Mouse (Mus musculus) embryonic facial prominence, embryonic 10.5 days (tissue): ENCODE results near the gene Pafah2. TPM values are rescaled to one million over a fixed set of nuclear protein-coding genes. Genes with fewer than 3 reads are reported as not detected.

Experiments used
- DNase-seq: peaks from one replicate; pipeline ENCODE4 v3.0.0-alpha.2; 2017; ENCODE audit warnings: low spot score
- H3K27ac ChIP-seq: fragments of 300-500 bp; sonication (generic); replicated peaks from 2 replicates; pipeline ENCODE4 v1.5.1; 2016; ENCODE audit warnings: mild to moderate bottlenecking
- H3K27me3 ChIP-seq: fragments of 300-500 bp; sonication (generic); replicated peaks from 2 replicates; pipeline ENCODE4 v1.6.1; 2016; ENCODE audit warnings: low read depth, mild to moderate bottlenecking; ENCODE audit not compliant: poor library complexity, severe bottlenecking
- H3K36me3 ChIP-seq: fragments of 300-500 bp; sonication (generic); replicated peaks from 2 replicates; pipeline ENCODE4 v1.6.1; 2016; ENCODE audit warnings: mild to moderate bottlenecking, moderate library complexity
- H3K4me1 ChIP-seq: fragments of 300-500 bp; sonication (generic); 2 replicates; pipeline ENCODE4 v1.6.1; 2016
- H3K4me3 ChIP-seq: fragments of 300-500 bp; sonication (generic); 2 replicates; pipeline ENCODE4 v1.5.1; 2016; ENCODE audit warnings: mild to moderate bottlenecking, moderate library complexity
- H3K9me3 ChIP-seq: fragments of 300-500 bp; sonication (generic); 2 replicates; pipeline ENCODE4 v1.6.1; 2016; ENCODE audit warnings: mild to moderate bottlenecking
- WGBS: fragments of 180-500 bp; shearing (Covaris S2); methylation state at CpG from one replicate; pipeline ENCODE4 v1.1.7; 2016; 5-methylcytosine and 5-hydroxymethylcytosine counted together
- microRNA-seq: library from miRNA; unstranded; fragments of <30 nt; microRNA quantifications from one replicate; pipeline ENCODE4, GENCODE M21; 2017
- polyA plus RNA-seq: library from polyadenylated mRNA; unstranded; fragments of >200 nt; fragmentation: Nextera tagmentation; extraction: Ambion mirVana; gene quantifications from 2 replicates; pipeline ENCODE4 v1.2.1, GENCODE M21; 2016

Gene Pafah2
- polyA plus RNA-seq, 1 experiment from 2014 or later, result 7.0 TPM

DNA sequence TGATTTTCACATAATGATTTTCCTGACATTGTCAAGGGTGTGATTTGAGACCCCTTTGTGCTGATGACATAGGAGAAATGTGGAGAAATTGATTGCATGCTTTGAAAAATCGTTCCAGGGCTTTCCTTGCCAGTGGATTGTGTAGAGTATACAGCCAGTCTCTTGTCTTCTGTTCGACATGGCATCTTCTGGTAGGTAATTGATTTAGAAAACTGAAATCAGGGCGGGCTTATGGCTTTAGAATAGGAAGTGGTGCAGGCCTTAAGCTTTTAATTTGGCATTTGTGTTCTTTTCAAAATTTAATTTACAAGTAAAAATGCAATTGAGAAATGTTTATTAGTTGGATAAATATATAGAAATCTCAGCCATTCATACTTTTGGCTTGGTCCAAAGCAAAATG is 73.9 kb downstream of the Pafah2 start:
- H3K27me3 ChIP-seq, result peaks cover 20% of the 10 kb centered on the region
- peak overlapping the region; percentile 99 for H3K27ac ChIP-seq
- peaks cover 44% of the 10 kb centered on the region for H3K36me3 ChIP-seq
- no peak for DNase-seq
- no peaks in the 10 kb centered on the region for H3K9me3 ChIP-seq
- H3K4me3 ChIP-seq, result peak overlapping the region; percentile 99
- H3K4me1 ChIP-seq, result peaks cover 39% of the 10 kb centered on the region
- WGBS, result 80% methylated on average over 3 of the region's 3 CpGs

DNA sequence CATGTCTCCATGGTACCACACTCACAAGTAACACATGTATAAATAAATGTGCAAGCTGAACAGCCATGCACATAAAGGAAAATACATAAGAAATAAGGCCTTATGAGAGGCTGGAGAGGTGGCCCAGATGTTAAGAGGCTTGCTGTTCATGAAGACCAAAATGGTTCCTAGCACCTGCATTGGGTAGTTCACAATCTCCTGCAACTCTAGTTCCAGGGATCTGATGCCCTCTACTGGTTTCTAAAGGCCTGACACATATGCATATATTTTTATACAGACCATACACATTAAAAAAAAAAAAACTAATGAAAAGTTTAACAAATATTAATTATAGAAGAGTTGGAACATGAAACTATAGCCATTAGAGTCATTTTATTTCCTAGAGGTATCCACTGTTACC is 75.3 kb downstream of the Pafah2 start:
- no peaks in the 10 kb centered on the region for H3K9me3 ChIP-seq
- no peak for DNase-seq
- H3K36me3 ChIP-seq, result peaks cover 58% of the 10 kb centered on the region
- H3K4me1 ChIP-seq, result peaks cover 30% of the 10 kb centered on the region
- H3K4me3 ChIP-seq, result peak overlapping the region; percentile 99; the same call in 1 of the 2 replicates
- no peak overlapping the region for H3K27ac ChIP-seq
- peaks cover 6% of the 10 kb centered on the region; the same call in 1 of the 2 replicates for H3K27me3 ChIP-seq

DNA sequence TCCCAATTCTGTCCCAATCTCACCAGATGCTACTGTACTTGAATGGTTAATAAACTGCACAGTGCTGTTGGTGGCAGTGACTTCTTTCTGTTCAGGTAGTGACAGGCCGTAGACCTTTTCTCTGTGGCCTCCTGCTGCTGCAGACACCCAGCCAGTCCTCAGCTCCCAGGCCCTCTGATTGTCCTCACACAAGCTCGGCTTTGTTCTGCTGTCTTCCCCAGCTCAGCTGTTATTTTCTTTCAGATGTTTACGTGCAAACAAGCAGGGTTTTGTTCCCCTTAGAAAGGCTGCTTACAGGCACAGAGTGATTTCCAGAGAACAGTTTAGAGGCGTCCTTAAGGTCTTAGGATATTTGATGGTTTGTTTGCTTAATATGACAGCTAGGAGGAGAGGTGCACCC is 77.6 kb downstream of the Pafah2 start:
- Histone ChIP-seq H3K27me3 (no peaks in the 10 kb centered on the region), H3K4me3 (no peak overlapping the region), H3K27ac (no peak overlapping the region), H3K4me1 (peaks cover 15% of the 10 kb centered on the region), H3K36me3 (peaks cover 67% of the 10 kb centered on the region), H3K9me3 (no peaks in the 10 kb centered on the region)
- 62% methylated on average over 4 of the region's 4 CpGs for WGBS
- DNase-seq, result no peak

DNA sequence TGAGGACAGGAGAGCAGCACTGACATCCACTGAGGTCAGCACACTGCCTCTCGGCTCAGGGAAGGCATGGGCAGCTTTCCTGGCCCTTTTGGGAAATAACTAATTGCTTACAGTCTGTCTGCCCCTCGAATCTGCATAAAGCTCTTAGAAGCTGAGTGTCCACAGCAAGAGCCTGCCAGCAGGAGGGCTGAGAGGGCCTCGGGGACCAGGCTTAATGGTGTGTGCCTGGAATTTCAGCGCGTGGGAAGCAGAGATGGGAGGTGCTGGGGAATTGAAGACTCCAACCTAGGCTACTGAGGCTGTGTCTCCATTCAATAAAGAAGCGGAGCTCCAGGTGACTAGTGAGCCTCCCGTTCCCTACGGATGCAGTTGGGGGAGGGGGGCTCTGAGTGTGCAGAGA is 78.1 kb downstream of the Pafah2 start:
- H3K27me3 ChIP-seq, result no peaks in the 10 kb centered on the region
- no peak overlapping the region for H3K4me3 ChIP-seq
- no peaks in the 10 kb centered on the region for H3K9me3 ChIP-seq
- WGBS, result 59% methylated on average over 8 of the region's 8 CpGs
- peaks cover 67% of the 10 kb centered on the region for H3K36me3 ChIP-seq
- no peak overlapping the region for H3K27ac ChIP-seq
- DNase-seq, result no peak
- peaks cover 14% of the 10 kb centered on the region for H3K4me1 ChIP-seq

DNA sequence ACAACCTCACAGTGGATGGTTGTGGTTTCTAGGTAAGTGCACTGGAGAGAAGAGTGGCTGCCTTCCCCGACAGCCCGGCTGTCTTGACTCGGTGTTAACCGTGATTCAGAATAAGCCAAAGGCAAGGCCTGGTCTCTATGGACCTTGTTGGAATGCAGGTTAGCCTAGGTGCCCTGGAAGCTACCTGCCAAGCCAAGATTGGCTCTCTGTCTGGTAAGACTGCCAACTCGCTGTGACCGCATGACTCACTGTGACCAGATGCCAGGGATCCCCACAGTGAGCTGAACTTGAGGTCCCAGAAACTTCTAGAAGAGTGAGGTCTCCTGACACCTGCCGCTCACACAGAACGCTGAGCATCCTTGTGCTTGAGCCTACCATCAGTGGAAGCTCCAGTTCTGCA is 80.8 kb downstream of the Pafah2 start:
- DNase-seq, result no peak
- Histone ChIP-seq H3K4me1 (no peaks in the 10 kb centered on the region), H3K9me3 (no peaks in the 10 kb centered on the region), H3K4me3 (no peak overlapping the region), H3K36me3 (peaks cover 52% of the 10 kb centered on the region), H3K27ac (no peak overlapping the region), H3K27me3 (no peaks in the 10 kb centered on the region; the same call in 1 of the 2 replicates)
- WGBS, result 92% methylated on average over 8 of the region's 8 CpGs

Small RNAs within 50 kb of the gene (microRNA-seq; reads per million reads assigned to microRNA genes)
- gene Gm23634, result not detected

Other genes starting within 250 kb of the Pafah2 start
- 32.3 and 33.2 TPM in 2 replicates for gene Cep85, start 209.2 kb upstream of the Pafah2 start, polyA plus RNA-seq
- gene Gm7534, start 193.3 kb upstream of the Pafah2 start, polyA plus RNA-seq, result 0.06 and 0.07 TPM in 2 replicates
- gene Catsper4, start 168.9 kb upstream of the Pafah2 start, polyA plus RNA-seq, result not detected in 2 replicates
- gene Cnksr1, start 157.9 kb upstream of the Pafah2 start, polyA plus RNA-seq, result 2.6 and 3.4 TPM in 2 replicates
- 0.32 and 1.1 TPM in 2 replicates for gene E130218I03Rik, start 152.7 kb upstream of the Pafah2 start, polyA plus RNA-seq
- gene Zfp593, start 150.7 kb upstream of the Pafah2 start, polyA plus RNA-seq, result 21.0 and 21.8 TPM in 2 replicates
- not detected in 2 replicates for gene Gm30191, start 149.4 kb upstream of the Pafah2 start, polyA plus RNA-seq
- 7.4 and 7.9 TPM in 2 replicates for gene Grrp1, start 142.2 kb upstream of the Pafah2 start, polyA plus RNA-seq
- gene Pdik1l, start 108.4 kb upstream of the Pafah2 start, polyA plus RNA-seq, result 19.2 and 24.3 TPM in 2 replicates
- gene Trim63, start 81.2 kb upstream of the Pafah2 start, polyA plus RNA-seq, result 0.31 and 0.34 TPM in 2 replicates
- 0.07 TPM in 1 of 2 replicates, not detected in the other for gene Slc30a2, start 53.1 kb upstream of the Pafah2 start, polyA plus RNA-seq
- gene Extl1, start 12.5 kb upstream of the Pafah2 start, polyA plus RNA-seq, result 0.25 and 0.66 TPM in 2 replicates
- gene Stmn1, start 72.0 kb downstream of the Pafah2 start, polyA plus RNA-seq, result 2,394 and 2,556 TPM in 2 replicates
- gene Paqr7, start 100.4 kb downstream of the Pafah2 start, polyA plus RNA-seq, result 1.2 and 2.1 TPM in 2 replicates
- gene Aunip, start 114.7 kb downstream of the Pafah2 start, polyA plus RNA-seq, result 28.2 and 28.6 TPM in 2 replicates
- gene Mtfr1l, start 139.1 kb downstream of the Pafah2 start, polyA plus RNA-seq, result 107 and 114 TPM in 2 replicates
- gene Selenon, start 155.8 kb downstream of the Pafah2 start, polyA plus RNA-seq, result 9.5 and 9.7 TPM in 2 replicates